Mouse (Mus musculus) layer of hippocampus, adult 2 months (tissue): ENCODE measurements at regions not wholly inside any gene's neighbourhood (a gene's known extent, or its start where the extent isn't known, plus 50 kb on each side); places are given as distances from the start of the nearest gene placed in this dataset.

Experiments
- DNase-seq, 2 experiments: peaks; one replicate each; pipeline ENCODE4 v3.0.0; 2022; ENCODE audit warnings: low spot score in 2 of 2
- H3K27ac ChIP-seq: fragments of 200-600 bp; 2 replicates; pipeline ENCODE4 v1.8.1; 2022
- H3K4me3 ChIP-seq: fragments of 200-600 bp; 2 replicates; pipeline ENCODE4 v1.8.1; 2022; ENCODE audit warnings: mild to moderate bottlenecking
- CTCF ChIP-seq: fragments of 200-600 bp; conservative IDR thresholded peaks from 2 replicates; pipeline ENCODE4 v1.8.1; 2022; ENCODE audit warnings: antibody characterized with exemption, mild to moderate bottlenecking, moderate library complexity

DNA sequence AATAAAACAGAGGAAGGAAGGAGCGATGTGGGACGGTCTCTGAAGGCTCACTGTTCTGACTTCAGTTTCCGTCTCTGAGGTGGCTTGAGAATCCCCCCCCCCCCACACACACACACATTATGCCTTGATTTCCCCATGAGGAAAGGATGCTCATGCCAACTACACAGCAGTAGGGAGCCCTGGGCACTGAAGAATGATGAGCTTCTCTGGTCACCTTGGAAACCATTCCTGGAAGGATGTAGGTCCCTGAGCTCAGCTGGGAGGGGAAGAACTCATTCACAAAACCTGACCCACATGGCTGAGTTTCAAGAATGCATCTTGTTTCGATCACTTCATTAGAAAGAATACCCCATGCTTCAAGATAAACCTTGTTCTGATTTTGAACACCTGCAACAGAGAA, 422.2 kb downstream of the Cmpk2 start:
- no peak for TF ChIP-seq CTCF
- H3K4me3 ChIP-seq: no peak overlapping the region
- no peak for DNase-seq
- no peak overlapping the region for H3K27ac ChIP-seq

DNA sequence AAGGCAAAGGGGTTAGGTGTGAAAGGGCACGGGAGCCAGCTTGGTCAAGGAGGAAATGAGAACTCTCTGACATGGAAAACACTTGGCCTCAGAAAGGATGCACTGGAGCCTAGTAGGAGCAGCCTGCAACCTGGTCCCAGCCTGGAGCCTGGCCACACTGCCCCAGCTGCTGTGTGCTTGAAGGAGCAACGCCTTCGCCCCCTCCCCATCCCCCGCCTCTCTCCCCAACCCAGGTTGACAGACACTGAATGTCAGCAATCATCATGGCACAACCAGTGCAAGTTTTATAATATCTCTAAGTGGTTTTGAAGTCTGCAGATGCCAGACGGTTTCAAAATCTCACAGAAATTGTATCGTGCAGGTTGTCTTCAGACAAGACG, 417.6 kb downstream of the Cmpk2 start:
- Histone ChIP-seq H3K27ac (no peak overlapping the region), H3K4me3 (no peak overlapping the region)
- DNase-seq: no peak
- no peak for TF ChIP-seq CTCF

DNA sequence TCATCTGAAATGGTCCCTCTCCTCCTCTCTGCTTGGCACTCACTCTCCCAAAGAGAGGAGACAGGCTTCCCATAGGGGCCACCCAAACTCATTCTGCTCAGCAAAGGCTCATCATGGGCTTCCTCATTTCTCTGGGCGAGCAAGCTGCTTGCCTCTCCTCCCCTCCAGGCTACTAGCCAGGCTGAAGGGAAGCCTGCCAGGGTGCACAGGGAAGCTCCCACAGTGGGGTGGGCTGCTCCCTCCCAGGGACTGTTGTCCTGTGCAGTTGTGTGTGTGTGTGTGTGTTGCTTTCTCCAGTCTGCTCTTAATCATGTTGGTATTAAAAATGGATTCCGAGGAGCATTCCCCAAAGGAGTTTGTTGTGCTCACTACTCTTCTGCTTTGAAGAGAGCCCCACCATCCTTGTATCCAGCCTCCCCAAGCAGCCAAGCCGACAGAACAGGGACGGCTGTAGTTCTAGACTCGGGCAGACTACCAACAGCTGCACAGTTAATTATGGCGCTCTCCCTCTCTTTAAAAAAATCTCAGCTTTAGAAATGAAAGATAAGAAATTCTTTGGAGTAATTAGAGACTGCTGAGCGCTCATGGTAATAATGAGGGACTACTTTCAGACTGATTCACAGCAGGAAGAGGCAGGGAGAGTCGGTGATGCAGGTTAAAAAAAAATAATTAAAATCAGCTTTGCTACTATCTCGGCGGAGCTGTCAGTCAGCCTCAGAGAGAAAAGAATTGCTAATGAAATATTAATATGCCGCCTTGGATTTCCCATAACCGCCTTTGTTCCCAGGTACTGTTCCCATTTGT, 417.0 kb downstream of the Cmpk2 start:
- peak; percentile 34 to 39 for DNase-seq
- Histone ChIP-seq H3K27ac (0 out of 2 replicates have a peak overlapping the region, but pooled peaks have one; percentile 36), H3K4me3 (peak overlapping the region; percentile 32; the same call in 1 of the 2 replicates)
- TF ChIP-seq CTCF: no peak

- DNase-seq: no peak
- H3K27ac ChIP-seq: no peak overlapping the region
- TF ChIP-seq CTCF: no peak
- no peak overlapping the region for H3K4me3 ChIP-seq
Observed at GRCm38 (mm10) chr12:26885083-26885482, 416.1 kb downstream of the Cmpk2 start.

- H3K4me3 ChIP-seq: no peak overlapping the region
- no peak overlapping the region for H3K27ac ChIP-seq
- TF ChIP-seq CTCF: no peak
- DNase-seq: peak in 1 of 2 experiments; percentile 41
Observed at GRCm38 (mm10) chr12:26884156-26884555, 415.2 kb downstream of the Cmpk2 start.

GRCm38 (mm10) chr12:26877691-26878121, 408.7 kb downstream of the Cmpk2 start:
- Histone ChIP-seq H3K4me3 (no peak overlapping the region), H3K27ac (no peak overlapping the region)
- no peak for DNase-seq
- no peak for TF ChIP-seq CTCF

GRCm38 (mm10) chr12:26877284-26877683, 408.3 kb downstream of the Cmpk2 start:
- Histone ChIP-seq H3K27ac (no peak overlapping the region), H3K4me3 (no peak overlapping the region)
- DNase-seq: no peak
- no peak for TF ChIP-seq CTCF

- no peak for TF ChIP-seq CTCF
- H3K27ac ChIP-seq: no peak overlapping the region
- H3K4me3 ChIP-seq: no peak overlapping the region
- no peak for DNase-seq
Observed at GRCm38 (mm10) chr12:26872466-26872865, 403.5 kb downstream of the Cmpk2 start.

DNA sequence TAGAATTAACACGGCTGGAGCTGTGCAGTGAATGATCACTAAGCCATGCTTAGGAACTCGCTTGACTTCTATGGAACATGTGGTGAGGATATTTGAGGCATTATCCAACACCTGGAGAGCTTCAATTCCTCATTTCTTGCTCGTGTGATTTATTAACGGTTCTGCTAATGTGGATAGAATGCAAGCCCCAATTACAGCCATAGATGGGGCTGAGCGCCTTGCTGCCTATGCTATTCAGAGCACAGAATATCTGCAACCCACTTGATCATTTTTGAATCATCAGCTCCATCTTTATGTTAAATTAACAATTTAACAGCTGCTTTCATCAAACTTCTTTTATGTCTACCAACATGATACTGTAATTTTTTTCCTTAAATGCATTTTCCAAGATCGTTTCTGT, 398.7 kb downstream of the Cmpk2 start:
- Histone ChIP-seq H3K27ac (no peak overlapping the region), H3K4me3 (no peak overlapping the region)
- no peak for TF ChIP-seq CTCF
- no peak for DNase-seq

- DNase-seq: peak; percentile 51 to 59
- no peak for TF ChIP-seq CTCF
Observed at GRCm38 (mm10) chr12:26855091-26855516, 386.1 kb downstream of the Cmpk2 start.

GRCm38 (mm10) chr12:26844917-26845316, 375.9 kb downstream of the Cmpk2 start:
- H3K4me3 ChIP-seq: no peak overlapping the region
- no peak overlapping the region for H3K27ac ChIP-seq
- TF ChIP-seq CTCF: no peak
- DNase-seq: no peak

More at GRCm38 (mm10) chr12:26855091-26855516, 386.1 kb downstream of the Cmpk2 start:
- H3K4me3 ChIP-seq: no peak overlapping the region
- no peak overlapping the region for H3K27ac ChIP-seq

GRCm38 (mm10) chr12:26842696-26843095, 373.7 kb downstream of the Cmpk2 start:
- no peak for TF ChIP-seq CTCF
- H3K4me3 ChIP-seq: no peak overlapping the region
- no peak overlapping the region for H3K27ac ChIP-seq
- no peak for DNase-seq

DNA sequence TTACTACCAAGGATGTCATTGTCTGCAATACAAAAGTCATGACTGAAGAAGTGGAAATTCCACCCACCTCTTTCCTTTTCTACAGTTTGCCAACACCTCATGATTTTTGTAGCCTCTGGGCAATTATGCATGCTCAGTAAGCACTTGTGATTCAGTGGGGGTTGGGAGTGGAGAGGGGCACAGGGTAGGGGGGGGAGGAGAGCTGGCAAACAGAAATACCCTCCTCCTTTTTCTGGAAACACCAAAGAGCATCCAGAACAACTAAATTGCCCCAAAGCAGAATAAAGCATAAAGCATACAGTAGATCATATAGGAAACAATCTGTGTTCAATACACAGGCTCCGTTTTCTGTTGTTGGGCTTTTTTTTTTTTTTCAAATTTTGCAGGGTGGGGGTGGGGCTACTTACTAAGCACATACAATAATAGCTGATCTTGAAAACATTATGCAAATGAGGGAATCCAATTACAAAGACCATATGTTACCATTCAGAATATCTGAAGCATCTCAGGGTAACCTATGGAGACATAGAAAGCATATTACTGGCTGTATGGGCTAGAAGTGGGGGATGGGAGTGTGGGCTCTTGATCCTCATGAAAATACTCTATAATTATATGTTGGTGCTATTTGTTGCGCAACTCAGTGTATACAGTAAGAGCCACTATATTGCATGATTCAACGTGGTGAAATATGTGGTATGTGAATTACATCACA, 352.4 kb downstream of the Cmpk2 start:
- Histone ChIP-seq H3K27ac (no peak overlapping the region), H3K4me3 (no peak overlapping the region)
- DNase-seq: no peak
- no peak for TF ChIP-seq CTCF
